Mouse (Mus musculus) liver, adult 2 months (tissue): Measurements from ENCODE around the gene Col6a2. TPM values are rescaled to one million over a fixed set of nuclear protein-coding genes. Genes with fewer than 3 reads are reported as not detected.

ENCODE experiments used
- DNase-seq: peaks from one replicate; pipeline ENCODE4 v3.0.0-alpha.2; 2011; ENCODE audit warnings: low read depth, low spot score; ENCODE audit errors: extremely low read depth
- H3K27ac ChIP-seq: fragments of 200-500 bp; replicated peaks from 2 replicates; pipeline ENCODE4 v1.5.1; 2012; ENCODE audit warnings: low read depth, mild to moderate bottlenecking, control low read depth, inconsistent platforms, low read length; ENCODE audit not compliant: insufficient read depth
- H3K27me3 ChIP-seq: fragments of 200-500 bp; 2 replicates; pipeline ENCODE4 v1.6.1; 2012; ENCODE audit warnings: mild to moderate bottlenecking, moderate library complexity, low read length, inconsistent platforms; ENCODE audit not compliant: control insufficient read depth, insufficient read depth
- H3K36me3 ChIP-seq: fragments of 200-500 bp; 2 replicates; pipeline ENCODE4 v1.6.1; 2012; ENCODE audit warnings: low read length, inconsistent platforms; ENCODE audit not compliant: control insufficient read depth, insufficient read depth
- H3K4me1 ChIP-seq: fragments of 200-500 bp; 2 replicates; pipeline ENCODE4 v1.6.1; 2011; ENCODE audit warnings: low read length; ENCODE audit not compliant: control insufficient read depth, insufficient read depth
- H3K4me3 ChIP-seq: fragments of 200-500 bp; 2 replicates; pipeline ENCODE4 v1.5.1; 2011; ENCODE audit warnings: low read depth, mild to moderate bottlenecking, control low read depth, low read length, moderate library complexity; ENCODE audit not compliant: insufficient read depth
- H3K79me2 ChIP-seq: fragments of 200-500 bp; 2 replicates; pipeline ENCODE4 v1.6.1; 2012; ENCODE audit warnings: inconsistent platforms, mild to moderate bottlenecking, low read length, moderate library complexity; ENCODE audit not compliant: control insufficient read depth, insufficient read depth
- H3K9ac ChIP-seq: fragments of 200-500 bp; 2 replicates; pipeline ENCODE4 v1.6.1; 2012; ENCODE audit warnings: low read depth, mild to moderate bottlenecking, control low read depth, inconsistent platforms, low read length
- CTCF ChIP-seq: fragments of 200-500 bp; IDR thresholded peaks from 2 replicates; pipeline ENCODE4 v1.5.1; 2011; ENCODE audit warnings: low read depth, low read length, control low read depth
- POLR2A ChIP-seq: fragments of 200-500 bp; IDR thresholded peaks from 2 replicates; pipeline ENCODE4 v1.6.1; 2011; ENCODE audit warnings: low read length, control low read depth; ENCODE audit not compliant: insufficient read depth; ENCODE audit errors: extremely low read depth
- WGBS: fragments of 180-500 bp; shearing (Covaris S2); methylation state at CpG from one replicate; pipeline ENCODE4 v1.1.7; 2018; 5-methylcytosine and 5-hydroxymethylcytosine counted together
- polyA plus RNA-seq: library from polyadenylated mRNA; depleted of rRNA; stranded (reverse); fragments of >200 nt; gene quantifications from 2 replicates; pipeline ENCODE4 v1.2.3, GENCODE M21; 2012
- total RNA-seq: library from RNA; depleted of rRNA; stranded (reverse); fragments of >200 nt; gene quantifications from 2 replicates; pipeline ENCODE4 v1.2.3, GENCODE M21; 2014

Col6a2 gene
- total and polyA plus RNA-seq, 2 experiments = 1.8 to 3.6 TPM

- DNase-seq = no peak
- Histone ChIP-seq H3K79me2 (no peaks in the 10 kb centered on the region), H3K4me1 (no peaks in the 10 kb centered on the region), H3K9ac (no peak overlapping the region), H3K27ac (no peak overlapping the region), H3K36me3 (no peaks in the 10 kb centered on the region), H3K4me3 (no peak overlapping the region), H3K27me3 (no peaks in the 10 kb centered on the region)
- TF ChIP-seq POLR2A = no peak
- no peak for TF ChIP-seq CTCF
- WGBS = 71% methylated on average over 3 of the region's 3 CpGs
These were observed 24.0 kb upstream of the Col6a2 start for GRCm38 (mm10) chr10:76647390-76647789.

GRCm38 (mm10) chr10:76645686-76646085, 22.3 kb upstream of the Col6a2 start:
- TF ChIP-seq CTCF (no peak), POLR2A (no peak)
- Histone ChIP-seq H3K27ac (no peak overlapping the region), H3K79me2 (no peaks in the 10 kb centered on the region), H3K9ac (no peak overlapping the region), H3K4me3 (no peak overlapping the region), H3K4me1 (no peaks in the 10 kb centered on the region), H3K27me3 (no peaks in the 10 kb centered on the region), H3K36me3 (no peaks in the 10 kb centered on the region)
- WGBS = 91% methylated on average over 4 of the region's 4 CpGs
- DNase-seq = no peak

GRCm38 (mm10) chr10:76645066-76645465, 21.6 kb upstream of the Col6a2 start:
- Histone ChIP-seq H3K4me1 (no peaks in the 10 kb centered on the region), H3K79me2 (no peaks in the 10 kb centered on the region), H3K36me3 (no peaks in the 10 kb centered on the region), H3K4me3 (no peak overlapping the region), H3K9ac (no peak overlapping the region), H3K27ac (no peak overlapping the region), H3K27me3 (no peaks in the 10 kb centered on the region)
- no peak for TF ChIP-seq CTCF
- TF ChIP-seq POLR2A = no peak
- DNase-seq = no peak

- H3K36me3 ChIP-seq = no peaks in the 10 kb centered on the region
- no peak overlapping the region for H3K27ac ChIP-seq
- no peak for DNase-seq
- H3K4me3 ChIP-seq = no peak overlapping the region
- no peak overlapping the region for H3K9ac ChIP-seq
- TF ChIP-seq POLR2A (no peak), CTCF (no peak)
- 83% methylated on average over 4 of the region's 4 CpGs for WGBS
- no peaks in the 10 kb centered on the region for H3K4me1 ChIP-seq
- no peaks in the 10 kb centered on the region for H3K27me3 ChIP-seq
- no peaks in the 10 kb centered on the region for H3K79me2 ChIP-seq
These were observed 20.6 kb upstream of the Col6a2 start for GRCm38 (mm10) chr10:76643999-76644398.

- Histone ChIP-seq H3K9ac (no peak overlapping the region), H3K79me2 (no peaks in the 10 kb centered on the region), H3K4me3 (no peak overlapping the region), H3K27me3 (no peaks in the 10 kb centered on the region), H3K4me1 (no peaks in the 10 kb centered on the region), H3K36me3 (no peaks in the 10 kb centered on the region), H3K27ac (0 out of 2 replicates have a peak overlapping the region, but pooled peaks have one; percentile 16)
- 76% methylated on average over 9 of the region's 9 CpGs for WGBS
- DNase-seq = no peak
- TF ChIP-seq POLR2A (no peak), CTCF (no peak)
These were observed 20.0 kb upstream of the Col6a2 start for GRCm38 (mm10) chr10:76643446-76643845.

- Histone ChIP-seq H3K36me3 (no peaks in the 10 kb centered on the region), H3K27me3 (no peaks in the 10 kb centered on the region), H3K9ac (no peak overlapping the region), H3K27ac (no peak overlapping the region), H3K79me2 (no peaks in the 10 kb centered on the region), H3K4me3 (no peak overlapping the region), H3K4me1 (no peaks in the 10 kb centered on the region)
- DNase-seq = no peak
- 82% methylated on average over 9 of the region's 9 CpGs for WGBS
- TF ChIP-seq POLR2A = no peak
- TF ChIP-seq CTCF = no peak
These were observed 19.4 kb upstream of the Col6a2 start for GRCm38 (mm10) chr10:76642628-76643434.
